Mouse (Mus musculus) heart, embryonic 15.5 days (tissue): Measurements from ENCODE around the gene Gli3. TPM values are rescaled to one million over a fixed set of nuclear protein-coding genes. Genes with fewer than 3 reads are reported as not detected.

Experiments
- ATAC-seq: fragments of 200-750 bp; cut with Nextera tagmentation; replicated peaks from 2 replicates; pipeline ENCODE4 v1.8.0; 2017; ENCODE audit warnings: low read depth, moderate TSS enrichment; ENCODE audit not compliant: insufficient number of reproducible peaks, insufficient read depth, low FRiP score
- H3K27ac ChIP-seq: fragments of 300-500 bp; sonication (generic); 2 replicates; pipeline ENCODE4 v1.5.1; 2015; ENCODE audit warnings: mild to moderate bottlenecking, inconsistent platforms
- H3K27me3 ChIP-seq: fragments of 300-500 bp; sonication (generic); 2 replicates; pipeline ENCODE4 v1.6.1; 2015; ENCODE audit warnings: inconsistent platforms
- H3K36me3 ChIP-seq: fragments of 300-500 bp; sonication (generic); 2 replicates; pipeline ENCODE4 v1.6.1; 2015; ENCODE audit warnings: mild to moderate bottlenecking, inconsistent platforms
- H3K4me1 ChIP-seq: fragments of 300-500 bp; sonication (generic); replicated peaks from 2 replicates; pipeline ENCODE4 v1.6.1; 2015; ENCODE audit warnings: inconsistent platforms
- H3K4me2 ChIP-seq: fragments of 300-500 bp; sonication (generic); 2 replicates; pipeline ENCODE4 v1.6.1; 2015; ENCODE audit warnings: inconsistent platforms, mild to moderate bottlenecking, moderate library complexity
- H3K4me3 ChIP-seq: fragments of 300-500 bp; sonication (generic); 2 replicates; pipeline ENCODE4 v1.5.1; 2015; ENCODE audit warnings: mild to moderate bottlenecking, inconsistent platforms
- H3K9ac ChIP-seq: fragments of 300-500 bp; sonication (generic); 2 replicates; pipeline ENCODE4 v1.6.1; 2015; ENCODE audit warnings: mild to moderate bottlenecking, inconsistent platforms
- H3K9me3 ChIP-seq: fragments of 300-500 bp; sonication (generic); replicated peaks from 2 replicates; pipeline ENCODE4 v1.6.1; 2016; ENCODE audit warnings: inconsistent platforms
- WGBS: fragments of 180-500 bp; shearing (Covaris S2); methylation state at CpG from one replicate; pipeline ENCODE4 v1.1.7; 2015; ENCODE audit warnings: mixed read lengths; 5-methylcytosine and 5-hydroxymethylcytosine counted together
- polyA plus RNA-seq: library from polyadenylated mRNA; unstranded; fragments of >200 nt; fragmentation: Nextera tagmentation; extraction: Ambion mirVana; gene quantifications from 2 replicates; pipeline ENCODE4 v1.2.1, GENCODE M21; 2015

Gli3 gene
- polyA plus RNA-seq, 1 experiment from 2014 or later, result 4.8 TPM

- no peaks in the 10 kb centered on the region for H3K4me1 ChIP-seq
- WGBS, result 32% methylated on average over 2 of the region's 2 CpGs
- no peaks in the 10 kb centered on the region for H3K36me3 ChIP-seq
- no peak overlapping the region for H3K27ac ChIP-seq
- no peak overlapping the region for H3K4me2 ChIP-seq
- H3K27me3 ChIP-seq, result no peaks in the 10 kb centered on the region
- no peak for ATAC-seq
- no peak overlapping the region for H3K9ac ChIP-seq
- H3K9me3 ChIP-seq, result no peaks in the 10 kb centered on the region
- no peak overlapping the region for H3K4me3 ChIP-seq
Measured at GRCm38 (mm10) chr13:15556646-15557098, 93.6 kb downstream of the Gli3 start.

DNA sequence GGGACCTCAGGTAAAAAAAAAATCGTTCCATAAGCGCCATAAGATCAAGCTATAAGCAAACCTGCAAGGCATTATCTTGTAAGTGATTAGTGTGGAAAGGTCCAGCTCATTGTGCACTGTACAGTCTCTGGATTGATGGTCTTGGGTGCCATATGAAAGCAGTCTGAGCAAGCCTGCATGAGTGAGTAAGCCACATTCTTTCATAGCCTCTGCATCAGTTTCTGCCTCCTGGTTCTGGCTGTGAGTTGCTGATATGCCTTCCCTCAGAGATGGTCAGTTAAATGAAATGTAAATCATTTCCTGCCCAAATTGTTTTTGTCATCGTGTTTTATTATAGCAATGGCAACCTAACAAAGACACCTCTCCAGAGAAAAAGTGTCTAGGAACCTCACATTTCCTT, 98.4 kb downstream of the Gli3 start:
- ATAC-seq, result no peak
- Histone ChIP-seq H3K9me3 (no peaks in the 10 kb centered on the region), H3K4me3 (no peak overlapping the region), H3K4me2 (no peak overlapping the region), H3K27ac (no peak overlapping the region), H3K9ac (no peak overlapping the region), H3K27me3 (no peaks in the 10 kb centered on the region), H3K36me3 (no peaks in the 10 kb centered on the region), H3K4me1 (no peaks in the 10 kb centered on the region)
- WGBS, result 64% methylated on average over 3 of the region's 3 CpGs

- Histone ChIP-seq H3K9me3 (no peaks in the 10 kb centered on the region), H3K9ac (no peak overlapping the region), H3K27me3 (no peaks in the 10 kb centered on the region), H3K4me2 (peak overlapping the region; percentile 23), H3K4me1 (peaks cover 3% of the 10 kb centered on the region), H3K36me3 (no peaks in the 10 kb centered on the region), H3K4me3 (no peak overlapping the region), H3K27ac (no peak overlapping the region)
- 16% methylated on average over 15 of the region's 15 CpGs for WGBS
- 0 out of 2 replicates have a peak, but pooled peaks have one; percentile 43 for ATAC-seq
Measured at GRCm38 (mm10) chr13:15570908-15571568, 108.0 kb downstream of the Gli3 start.

- no peaks in the 10 kb centered on the region for H3K4me1 ChIP-seq
- no peak overlapping the region for H3K4me3 ChIP-seq
- H3K36me3 ChIP-seq, result no peaks in the 10 kb centered on the region
- H3K9me3 ChIP-seq, result no peaks in the 10 kb centered on the region
- no peak for ATAC-seq
- no peaks in the 10 kb centered on the region for H3K27me3 ChIP-seq
- H3K9ac ChIP-seq, result no peak overlapping the region
- no peak overlapping the region for H3K4me2 ChIP-seq
- H3K27ac ChIP-seq, result no peak overlapping the region
- 66% methylated on average over 8 of the region's 8 CpGs for WGBS
Measured at GRCm38 (mm10) chr13:15577133-15577917, 114.3 kb downstream of the Gli3 start.

DNA sequence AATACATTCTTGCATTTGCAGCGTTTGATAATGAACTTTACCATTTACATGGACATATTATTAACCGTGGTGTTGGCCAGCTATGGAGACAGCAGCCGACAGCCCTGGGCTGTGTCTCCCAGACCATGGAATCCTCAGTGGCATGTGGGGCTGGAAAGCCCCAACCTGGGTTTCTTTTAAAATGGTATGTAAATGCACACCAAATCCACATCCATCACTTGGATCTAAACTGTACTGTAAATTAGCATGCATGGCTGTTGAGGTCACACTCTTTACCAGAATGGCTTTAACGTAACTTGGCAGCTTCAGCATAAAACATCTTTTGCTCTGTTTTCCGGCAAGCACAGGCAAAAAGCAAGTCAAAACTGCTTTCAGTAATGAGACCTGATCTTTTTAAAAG, 117.4 kb downstream of the Gli3 start:
- H3K27me3 ChIP-seq, result no peaks in the 10 kb centered on the region
- WGBS, result 68% methylated on average over 5 of the region's 5 CpGs
- no peaks in the 10 kb centered on the region for H3K36me3 ChIP-seq
- H3K9me3 ChIP-seq, result no peaks in the 10 kb centered on the region
- no peak for ATAC-seq
- H3K9ac ChIP-seq, result no peak overlapping the region
- no peaks in the 10 kb centered on the region for H3K4me1 ChIP-seq
- no peak overlapping the region for H3K27ac ChIP-seq
- no peak overlapping the region for H3K4me3 ChIP-seq
- H3K4me2 ChIP-seq, result no peak overlapping the region

GRCm38 (mm10) chr13:15585941-15586340, 122.9 kb downstream of the Gli3 start:
- H3K27me3 ChIP-seq, result 0 out of 2 replicates have a peak, but pooled peaks cover 8% of the 10 kb centered on the region
- H3K9ac ChIP-seq, result no peak overlapping the region
- H3K4me3 ChIP-seq, result no peak overlapping the region
- H3K4me1 ChIP-seq, result peaks cover 12% of the 10 kb centered on the region
- 62% methylated on average over 2 of the region's 2 CpGs for WGBS
- no peaks in the 10 kb centered on the region for H3K36me3 ChIP-seq
- H3K27ac ChIP-seq, result no peak overlapping the region
- H3K9me3 ChIP-seq, result no peaks in the 10 kb centered on the region
- H3K4me2 ChIP-seq, result no peak overlapping the region
- ATAC-seq, result no peak

GRCm38 (mm10) chr13:15588278-15589272, 125.5 kb downstream of the Gli3 start:
- WGBS, result 63% methylated on average over 16 of the region's 16 CpGs
- Histone ChIP-seq H3K9me3 (no peaks in the 10 kb centered on the region), H3K4me2 (no peak overlapping the region), H3K27ac (no peak overlapping the region), H3K36me3 (no peaks in the 10 kb centered on the region), H3K4me1 (peaks cover 12% of the 10 kb centered on the region), H3K27me3 (0 out of 2 replicates have a peak, but pooled peaks cover 8% of the 10 kb centered on the region), H3K4me3 (no peak overlapping the region), H3K9ac (no peak overlapping the region)
- ATAC-seq, result no peak

DNA sequence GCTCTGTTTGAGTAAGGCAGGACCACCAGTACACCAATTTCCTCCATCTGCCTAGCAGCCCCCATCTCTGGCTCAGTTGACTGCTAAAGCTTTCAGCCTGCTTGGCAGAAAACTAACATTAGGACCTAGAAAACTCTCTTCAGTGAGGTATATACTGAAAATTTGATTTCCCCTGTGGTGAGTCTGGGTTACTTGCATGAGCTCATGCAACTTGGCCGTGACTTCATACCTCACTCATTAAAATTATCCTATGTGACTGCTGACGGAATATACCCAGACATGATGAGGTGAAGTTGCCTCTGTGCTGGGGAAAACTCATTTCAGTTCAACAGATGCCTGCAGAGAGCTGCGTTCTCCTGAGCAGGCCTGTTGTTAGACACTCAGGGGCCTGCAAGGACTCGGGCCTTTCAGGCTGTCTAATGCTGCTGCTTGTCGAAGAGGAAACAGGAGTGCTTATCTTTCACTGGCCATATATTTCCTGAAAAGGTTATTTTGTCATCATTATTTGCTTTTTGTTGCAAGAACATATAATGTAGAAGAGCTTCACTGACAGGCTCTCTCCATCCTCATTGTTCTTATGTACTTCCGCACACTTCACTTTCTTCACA, 127.4 kb downstream of the Gli3 start:
- Histone ChIP-seq H3K27me3 (peaks cover 18% of the 10 kb centered on the region), H3K9ac (no peak overlapping the region), H3K9me3 (no peaks in the 10 kb centered on the region), H3K4me3 (no peak overlapping the region), H3K27ac (no peak overlapping the region), H3K4me2 (no peak overlapping the region), H3K4me1 (peaks cover 12% of the 10 kb centered on the region), H3K36me3 (no peaks in the 10 kb centered on the region)
- no peak; the same call in 1 of the 2 replicates for ATAC-seq
- WGBS, result 53% methylated on average over 6 of the region's 6 CpGs

GRCm38 (mm10) chr13:15596667-15597066, 133.6 kb downstream of the Gli3 start:
- ATAC-seq, result no peak
- Histone ChIP-seq H3K9ac (no peak overlapping the region), H3K4me1 (0 out of 2 replicates have a peak, but pooled peaks cover 3% of the 10 kb centered on the region), H3K27me3 (peaks cover 25% of the 10 kb centered on the region), H3K4me3 (no peak overlapping the region), H3K4me2 (no peak overlapping the region), H3K9me3 (no peaks in the 10 kb centered on the region), H3K36me3 (no peaks in the 10 kb centered on the region), H3K27ac (no peak overlapping the region)
- WGBS, result 56% methylated on average over 5 of the region's 5 CpGs

DNA sequence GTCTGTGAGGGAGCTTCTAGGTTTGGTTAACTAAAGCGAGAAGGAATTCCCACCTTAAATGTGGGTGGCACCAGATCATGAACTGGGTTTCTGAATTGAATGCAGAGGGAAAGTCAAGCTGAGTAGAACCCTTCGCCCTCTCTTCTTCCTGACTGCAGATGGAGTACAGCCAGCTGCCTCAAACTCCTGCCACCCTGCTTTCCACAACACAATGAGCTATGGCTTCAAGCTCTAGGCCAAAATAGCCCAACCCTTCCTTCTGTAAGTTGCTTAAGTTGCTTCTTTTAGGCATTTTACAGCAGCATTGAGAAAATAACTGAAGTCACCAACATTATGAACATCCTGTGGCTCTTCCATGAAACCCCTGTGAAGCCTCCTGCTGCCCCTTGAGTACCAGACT, 136.7 kb downstream of the Gli3 start:
- 0 out of 2 replicates have a peak, but pooled peaks cover 3% of the 10 kb centered on the region for H3K4me1 ChIP-seq
- no peaks in the 10 kb centered on the region for H3K9me3 ChIP-seq
- no peak overlapping the region for H3K4me3 ChIP-seq
- H3K4me2 ChIP-seq, result no peak overlapping the region
- no peak for ATAC-seq
- peaks cover 23% of the 10 kb centered on the region for H3K27me3 ChIP-seq
- WGBS, result 79% methylated on average over 2 of the region's 2 CpGs
- no peak overlapping the region for H3K9ac ChIP-seq
- no peak overlapping the region for H3K27ac ChIP-seq
- no peaks in the 10 kb centered on the region for H3K36me3 ChIP-seq
